Mouse (Mus musculus): ENCODE data around the gene Apol11b.
"Not testable (repeated sequence)": the region's sequence is repeated elsewhere in the genome, so short reads cannot be mapped to it uniquely, and the experiment has no call there.

DNA sequence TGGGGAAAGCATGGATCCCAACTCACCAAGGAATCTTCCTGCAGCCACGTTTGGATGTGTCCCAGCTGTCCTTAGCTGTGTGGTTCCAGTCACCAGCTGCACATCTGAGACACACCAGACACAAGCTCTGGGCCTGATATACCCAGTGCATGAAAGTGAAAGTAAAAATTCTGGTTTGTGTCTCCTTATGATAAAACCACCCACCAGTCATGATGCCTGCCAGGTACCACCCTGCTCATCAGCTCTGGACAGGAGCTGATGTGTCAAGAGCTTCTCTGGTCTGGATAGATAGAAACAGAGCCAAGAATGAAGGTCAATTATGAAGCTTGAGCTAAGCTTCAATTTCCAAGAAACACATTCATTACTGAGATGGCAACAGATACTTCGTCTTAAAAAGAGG is at the start of gene Apol11b:
- TF ChIP-seq CTCF (IDR thresholded peaks at IDR 0.05; ENCODE audit: low read depth, low read length); POLR2A (IDR thresholded peaks at IDR 0.05; ENCODE audit: extremely low read depth, insufficient read depth, low read length): not testable (repeated sequence)

All from liver, adult 2 months (tissue).